Mouse (Mus musculus) midbrain, embryonic 14.5 days (tissue): ENCODE data around the gene Col18a1. TPM values are rescaled to one million over a fixed set of nuclear protein-coding genes. Genes with fewer than 3 reads are reported as not detected.

ENCODE experiments used
- ATAC-seq: fragments of 200-750 bp; cut with Nextera tagmentation; 2 replicates; pipeline ENCODE4 v1.8.0; 2017; ENCODE audit warnings: moderate number of reproducible peaks, moderate library complexity; ENCODE audit not compliant: low FRiP score, low TSS enrichment
- DNase-seq: peaks from one replicate; pipeline ENCODE4 v3.0.0-alpha.2; 2015
- H3K27ac ChIP-seq: fragments of 300-500 bp; sonication (generic); replicated peaks from 2 replicates; pipeline ENCODE4 v1.5.1; 2014; ENCODE audit warnings: mild to moderate bottlenecking, low read depth, low read length, moderate library complexity
- H3K27me3 ChIP-seq: fragments of 300-500 bp; sonication (generic); 2 replicates; pipeline ENCODE4 v1.6.1; 2014; ENCODE audit warnings: low read length, control low read depth, mixed read lengths; ENCODE audit not compliant: control insufficient read depth, insufficient read depth
- H3K36me3 ChIP-seq: fragments of 300-500 bp; sonication (generic); 2 replicates; pipeline ENCODE4 v1.6.1; 2014; ENCODE audit warnings: low read length, control low read depth; ENCODE audit not compliant: control insufficient read depth, insufficient read depth
- H3K4me1 ChIP-seq: fragments of 300-500 bp; sonication (generic); 2 replicates; pipeline ENCODE4 v1.6.1; 2014; ENCODE audit warnings: mild to moderate bottlenecking, antibody characterized with exemption, low read length, control low read depth; ENCODE audit not compliant: control insufficient read depth, insufficient read depth
- H3K4me2 ChIP-seq: fragments of 300-500 bp; sonication (generic); 2 replicates; pipeline ENCODE4 v1.6.1; 2014; ENCODE audit warnings: mild to moderate bottlenecking, low read length, moderate library complexity
- H3K4me3 ChIP-seq: fragments of 300-500 bp; sonication (generic); replicated peaks from 2 replicates; pipeline ENCODE4 v1.5.1; 2014; ENCODE audit warnings: low read depth, low read length
- H3K9ac ChIP-seq: fragments of 300-500 bp; sonication (generic); replicated peaks from 2 replicates; pipeline ENCODE4 v1.6.1; 2014; ENCODE audit warnings: mild to moderate bottlenecking, low read length, moderate library complexity
- H3K9me3 ChIP-seq: fragments of 300-500 bp; sonication (generic); 2 replicates; pipeline ENCODE4 v1.6.1; 2016; ENCODE audit warnings: low read length, control low read depth, mixed read lengths; ENCODE audit not compliant: control insufficient read depth
- WGBS: fragments of 180-500 bp; shearing (Covaris S2); extraction: QIAGEN DNeasy Blood & Tissue Kit; methylation state at CpG from one replicate; pipeline ENCODE4 v1.1.7; 2014; 5-methylcytosine and 5-hydroxymethylcytosine counted together
- polyA plus RNA-seq: library from polyadenylated mRNA; unstranded; fragments of >200 nt; fragmentation: Nextera tagmentation; extraction: Ambion mirVana; gene quantifications from 2 replicates; pipeline ENCODE4 v1.2.1, GENCODE M21; 2014

The Col18a1 gene
- polyA plus RNA-seq, 1 experiment from 2014 or later = 33.0 TPM

DNA sequence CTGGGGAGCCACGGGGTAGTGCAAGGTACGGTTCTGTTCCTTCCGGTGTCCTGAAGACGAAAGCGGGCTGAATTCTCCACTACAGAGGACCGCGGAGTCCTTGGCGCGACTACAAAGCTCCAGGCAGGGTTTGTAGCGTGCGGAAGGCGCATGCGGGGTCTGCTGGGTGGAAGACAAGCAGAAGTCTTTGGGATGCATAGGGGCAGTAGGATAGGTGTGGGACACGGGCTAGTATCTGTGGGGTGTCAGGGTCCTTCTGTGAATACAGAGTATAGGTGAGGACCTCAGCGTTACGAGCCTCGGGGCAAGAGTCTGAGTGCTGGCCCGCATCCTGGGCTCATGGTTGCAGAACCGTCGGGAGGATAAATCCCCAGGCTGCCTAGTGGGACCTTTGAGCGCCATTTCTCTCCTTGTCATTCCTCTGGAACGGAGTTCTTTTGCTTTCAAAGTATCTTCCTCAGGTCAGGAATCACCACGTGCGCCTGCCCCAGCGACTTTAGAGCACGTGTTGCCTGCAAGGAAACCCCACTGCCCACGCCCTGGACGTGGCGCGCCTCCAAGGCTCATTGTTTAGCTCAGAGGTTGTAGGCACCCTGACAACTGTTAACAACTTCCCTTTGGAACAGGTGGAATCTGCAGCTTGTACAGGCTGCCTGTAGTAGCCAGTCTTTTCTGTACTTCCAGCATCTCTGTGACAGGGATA is 132.9 kb downstream of the Col18a1 start:
- Histone ChIP-seq H3K4me1 (peaks cover 15% of the 10 kb centered on the region), H3K9me3 (no peaks in the 10 kb centered on the region), H3K4me3 (peak overlapping the region; percentile 59), H3K27ac (peak overlapping the region; percentile 49), H3K9ac (peak overlapping the region; percentile 69), H3K36me3 (peaks cover 7% of the 10 kb centered on the region), H3K27me3 (no peaks in the 10 kb centered on the region), H3K4me2 (peak overlapping the region; percentile 89)
- DNase-seq = peak; percentile 57
- WGBS = under 1% methylated on average over 30 of the region's 30 CpGs
- ATAC-seq = peak; percentile 66

DNA sequence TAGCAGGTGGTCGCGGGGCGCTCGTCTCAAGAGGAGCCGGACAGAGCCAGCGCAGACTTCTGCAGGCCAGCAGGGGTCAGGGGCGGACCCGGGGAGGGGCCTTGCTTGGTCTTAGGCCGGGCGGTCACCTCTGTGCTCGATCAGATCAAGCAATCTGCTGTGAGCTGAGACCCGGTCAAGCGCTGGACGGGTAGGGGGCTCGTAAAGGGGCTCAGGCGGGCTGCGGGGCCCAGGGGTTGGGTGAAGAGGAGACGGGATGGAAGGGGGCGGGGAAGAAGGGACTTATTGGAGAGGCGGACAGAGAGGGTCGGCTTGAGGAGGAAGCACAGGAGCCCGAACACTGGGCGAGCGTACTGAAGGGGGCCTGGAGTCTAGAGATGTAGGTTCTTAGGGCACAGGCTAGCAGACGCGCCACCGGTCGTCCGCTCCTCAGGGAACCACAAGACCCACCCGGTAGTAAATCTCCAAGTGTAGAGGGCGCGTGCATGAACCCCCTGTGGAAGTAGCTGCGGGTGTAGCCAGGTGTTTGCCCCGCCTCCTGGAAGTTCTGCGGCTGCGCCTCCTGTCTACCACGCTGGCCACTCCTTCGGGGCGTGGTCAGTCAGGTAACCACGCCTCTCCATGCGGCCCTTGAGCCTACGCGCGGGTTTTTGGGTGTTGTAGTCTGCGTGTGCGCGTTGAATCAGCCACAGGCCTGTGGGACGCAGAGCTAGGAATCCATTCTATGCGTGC is 133.6 kb downstream of the Col18a1 start:
- under 1% methylated on average over 49 of the region's 49 CpGs for WGBS
- ATAC-seq = peak; percentile 94
- peaks cover 15% of the 10 kb centered on the region for H3K4me1 ChIP-seq
- no peaks in the 10 kb centered on the region for H3K27me3 ChIP-seq
- peak overlapping the region; percentile 71; the same call in 1 of the 2 replicates for H3K27ac ChIP-seq
- H3K9ac ChIP-seq = peak overlapping the region; percentile 69
- peak overlapping the region; percentile 89 for H3K4me2 ChIP-seq
- H3K36me3 ChIP-seq = peaks cover 1% of the 10 kb centered on the region; the same call in 1 of the 2 replicates
- peak overlapping the region; percentile 59 for H3K4me3 ChIP-seq
- peak; percentile 99 for DNase-seq
- no peaks in the 10 kb centered on the region for H3K9me3 ChIP-seq

DNA sequence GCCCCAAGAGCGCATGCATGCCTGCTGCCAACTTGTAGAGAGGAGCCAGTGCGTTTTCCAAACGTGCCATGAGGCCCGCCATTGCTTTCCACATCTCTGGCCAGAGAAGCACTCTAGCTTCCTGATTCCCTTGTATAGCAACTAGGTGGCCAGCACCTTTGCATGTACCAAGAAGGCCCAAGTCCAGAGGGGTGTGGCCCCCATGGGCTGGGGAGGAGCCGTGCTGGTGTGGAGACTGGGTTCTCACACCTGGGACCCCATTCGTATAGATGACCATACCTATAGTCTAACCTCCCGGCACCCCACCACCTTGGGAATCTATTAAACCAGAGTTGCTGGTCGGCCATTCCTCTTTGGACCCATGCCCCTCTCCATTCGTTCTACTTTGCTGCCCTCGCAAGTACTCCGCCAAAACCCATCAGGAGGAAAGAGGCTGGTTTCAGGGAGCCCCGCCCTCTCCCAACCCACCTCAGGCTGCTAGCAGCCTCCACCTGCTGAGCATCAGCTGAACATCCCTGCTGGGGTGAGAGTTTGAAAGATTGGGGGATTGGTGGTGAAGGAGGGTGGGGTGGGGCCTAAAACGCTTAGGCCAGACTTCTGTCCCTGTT is 134.5 kb downstream of the Col18a1 start, which contains the start of gene Slc19a1:
Gene Slc19a1 (plus strand): TSS at position 474 of the 608 bp plus-strand sequence.
- Histone ChIP-seq H3K27me3 (no peaks in the 10 kb centered on the region), H3K9me3 (no peaks in the 10 kb centered on the region), H3K9ac (peak within 1 kb of the TSS; percentile 69), H3K4me1 (peaks cover 15% of the 10 kb centered on the region), H3K27ac (peak within 1 kb of the TSS; percentile 71; the same call in 1 of the 2 replicates), H3K36me3 (no peaks in the 10 kb centered on the region), H3K4me2 (peak within 1 kb of the TSS; percentile 89), H3K4me3 (peak within 1 kb of the TSS; percentile 59)
- WGBS = 32% methylated on average over 13 of the region's 13 CpGs
- peak; percentile 8 for DNase-seq
- 0 out of 2 replicates have a peak, but pooled peaks have one; percentile 3 for ATAC-seq

DNA sequence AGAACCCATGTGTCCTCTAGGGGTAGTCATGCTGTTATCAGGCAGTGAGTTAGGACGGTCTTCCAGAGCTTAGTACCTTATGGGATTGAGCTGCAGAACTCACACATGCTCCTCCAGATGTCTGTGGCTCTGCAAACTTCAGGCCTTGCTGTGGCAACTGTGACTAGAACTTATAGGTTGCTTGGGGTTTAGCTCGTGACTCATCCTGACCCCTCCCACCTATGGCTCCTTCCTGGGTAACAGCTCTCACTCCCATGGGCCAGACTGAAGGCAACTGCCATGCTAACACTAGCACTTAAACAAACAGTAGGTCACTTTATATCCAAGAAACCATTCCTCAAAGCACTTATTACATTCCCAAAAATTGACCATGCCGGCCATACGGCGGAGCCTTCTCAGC is 135.7 kb downstream of the Col18a1 start:
- H3K4me2 ChIP-seq = no peak overlapping the region
- peaks cover 15% of the 10 kb centered on the region for H3K4me1 ChIP-seq
- WGBS = 87% methylated on average over 5 of the region's 5 CpGs
- DNase-seq = no peak
- H3K9me3 ChIP-seq = no peaks in the 10 kb centered on the region
- ATAC-seq = no peak
- H3K27me3 ChIP-seq = no peaks in the 10 kb centered on the region
- no peak overlapping the region for H3K4me3 ChIP-seq
- H3K27ac ChIP-seq = no peak overlapping the region
- H3K9ac ChIP-seq = no peak overlapping the region
- H3K36me3 ChIP-seq = no peaks in the 10 kb centered on the region

DNA sequence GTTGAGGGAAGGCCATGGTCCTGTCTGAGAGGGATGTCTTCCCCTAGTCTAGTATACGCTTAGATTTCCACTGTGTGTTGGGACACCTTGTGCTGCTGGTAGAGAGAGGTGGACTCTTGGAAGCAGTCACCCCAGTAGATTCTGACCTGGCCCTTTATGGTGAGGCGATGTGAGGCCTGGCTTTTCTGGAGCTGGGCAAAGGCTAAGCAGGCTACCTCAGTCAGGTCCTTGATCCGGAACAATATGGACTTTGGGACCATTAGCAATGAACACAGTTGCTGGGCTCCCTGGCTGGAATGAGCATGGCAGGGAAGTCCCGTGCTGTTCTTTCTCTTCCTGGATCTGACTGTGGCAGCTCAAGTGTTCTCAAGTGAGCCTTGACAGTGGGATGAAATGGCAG is 136.6 kb downstream of the Col18a1 start:
- no peak for ATAC-seq
- WGBS = 89% methylated on average over 4 of the region's 4 CpGs
- Histone ChIP-seq H3K27ac (no peak overlapping the region), H3K36me3 (no peaks in the 10 kb centered on the region), H3K4me2 (no peak overlapping the region), H3K27me3 (no peaks in the 10 kb centered on the region), H3K4me1 (peaks cover 14% of the 10 kb centered on the region), H3K4me3 (no peak overlapping the region), H3K9ac (no peak overlapping the region), H3K9me3 (no peaks in the 10 kb centered on the region)
- DNase-seq = no peak

DNA sequence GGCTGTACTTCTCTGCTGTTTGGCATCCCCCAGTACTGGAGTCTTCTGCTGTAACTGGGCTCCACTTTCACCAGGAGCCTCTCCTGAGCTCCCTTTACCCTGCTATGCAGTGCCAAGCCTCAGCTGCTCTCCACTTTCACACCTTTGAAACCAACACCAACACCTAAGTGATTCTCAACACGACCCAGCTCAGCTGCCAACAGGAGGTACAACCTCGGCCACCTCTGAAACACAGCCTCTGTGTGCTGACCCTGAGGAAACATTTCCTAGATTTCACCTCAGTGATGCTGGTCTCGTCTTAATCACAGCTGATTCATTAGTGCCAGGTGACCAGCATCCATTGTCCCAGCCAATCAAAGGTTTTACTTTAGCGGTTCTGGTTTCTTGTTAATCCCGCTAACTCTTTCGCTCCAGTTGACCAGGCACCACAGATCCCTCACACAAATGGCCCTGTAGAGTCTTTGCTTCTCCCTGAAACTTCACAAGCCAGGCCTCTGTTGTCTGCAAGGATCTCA is 137.5 kb downstream of the Col18a1 start:
- Histone ChIP-seq H3K36me3 (no peaks in the 10 kb centered on the region), H3K27ac (no peak overlapping the region), H3K27me3 (no peaks in the 10 kb centered on the region), H3K4me2 (no peak overlapping the region), H3K4me1 (peaks cover 5% of the 10 kb centered on the region), H3K9ac (no peak overlapping the region), H3K9me3 (no peaks in the 10 kb centered on the region), H3K4me3 (no peak overlapping the region)
- no peak for DNase-seq
- WGBS = 80% methylated on average over 6 of the region's 6 CpGs
- no peak for ATAC-seq

DNA sequence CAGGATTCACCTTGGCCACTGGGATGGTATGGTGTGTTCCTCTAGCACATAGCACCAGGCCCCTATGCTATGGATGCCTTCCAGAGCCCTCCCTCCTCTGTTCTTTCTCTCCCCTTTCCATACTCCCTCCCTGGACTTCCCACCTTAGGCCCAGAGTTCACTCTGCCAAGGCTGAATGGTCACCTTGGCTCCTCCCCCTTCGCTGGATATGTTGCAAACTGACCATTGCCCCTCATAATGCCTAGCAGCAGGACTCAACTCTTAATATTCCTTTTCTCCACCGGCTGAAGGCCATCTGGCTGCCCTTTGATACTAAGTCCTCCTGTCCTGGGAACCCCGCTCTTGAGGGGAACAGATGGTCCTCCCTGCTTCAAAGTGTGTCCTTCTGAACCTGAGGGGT is 139.4 kb downstream of the Col18a1 start:
- 80% methylated on average over 3 of the region's 3 CpGs for WGBS
- Histone ChIP-seq H3K36me3 (no peaks in the 10 kb centered on the region), H3K27me3 (no peaks in the 10 kb centered on the region), H3K9me3 (no peaks in the 10 kb centered on the region), H3K9ac (no peak overlapping the region), H3K4me2 (no peak overlapping the region), H3K4me3 (no peak overlapping the region), H3K27ac (no peak overlapping the region), H3K4me1 (no peaks in the 10 kb centered on the region)
- ATAC-seq = no peak
- no peak for DNase-seq

DNA sequence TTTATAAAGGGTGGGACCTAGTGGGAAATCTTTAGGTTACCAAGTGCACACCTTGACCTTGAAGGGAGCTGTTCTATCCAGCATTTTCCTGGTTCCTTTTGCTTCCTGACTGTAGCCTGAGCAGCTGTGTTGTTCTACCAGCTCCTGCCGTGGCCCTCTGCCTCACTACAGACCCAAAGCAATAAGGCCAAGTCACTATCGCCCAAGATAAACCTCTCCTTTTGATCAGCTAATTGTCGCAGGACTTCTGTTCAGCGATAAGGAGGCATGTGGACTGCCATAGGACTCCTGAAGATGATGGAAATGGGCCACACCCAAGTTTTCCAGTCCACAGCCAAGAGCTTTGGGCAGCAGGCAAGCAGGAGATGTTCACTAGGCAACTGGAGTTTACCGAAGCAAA is 142.1 kb downstream of the Col18a1 start:
- Histone ChIP-seq H3K4me1 (no peaks in the 10 kb centered on the region), H3K36me3 (no peaks in the 10 kb centered on the region), H3K9ac (no peak overlapping the region), H3K4me2 (no peak overlapping the region), H3K27ac (no peak overlapping the region), H3K9me3 (no peaks in the 10 kb centered on the region), H3K4me3 (no peak overlapping the region), H3K27me3 (no peaks in the 10 kb centered on the region)
- 88% methylated on average over 5 of the region's 5 CpGs for WGBS
- ATAC-seq (no peak), DNase-seq (no peak)
